Mouse (Mus musculus): ENCODE measurements at regions not wholly inside any gene's neighbourhood (a gene's known extent, or its start where the extent isn't known, plus 50 kb on each side); places are given as distances from the start of the nearest gene placed in this dataset.

DNA sequence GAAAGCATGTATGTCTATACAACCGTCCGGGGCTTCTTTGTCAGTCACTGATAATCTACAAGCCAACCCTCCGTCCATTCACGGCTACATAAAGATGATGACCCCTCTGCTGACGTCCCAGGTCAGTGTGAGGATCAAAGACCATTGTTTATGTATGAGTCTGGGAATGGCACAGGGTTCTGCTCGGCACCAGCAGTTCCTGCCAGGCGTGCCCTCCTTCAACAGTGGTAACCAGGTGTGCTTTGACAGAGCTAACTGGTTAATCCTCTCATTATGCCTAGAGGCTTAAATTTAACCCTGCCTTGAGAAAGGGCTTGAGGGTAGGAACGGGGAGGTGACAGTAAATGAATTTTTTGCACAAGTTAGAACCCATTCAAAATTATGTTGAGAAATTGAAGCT lies 58.2 kb upstream of the Ttc29 start:
- no peak for DNase-seq (ENCODE audit: low read depth)

DNA sequence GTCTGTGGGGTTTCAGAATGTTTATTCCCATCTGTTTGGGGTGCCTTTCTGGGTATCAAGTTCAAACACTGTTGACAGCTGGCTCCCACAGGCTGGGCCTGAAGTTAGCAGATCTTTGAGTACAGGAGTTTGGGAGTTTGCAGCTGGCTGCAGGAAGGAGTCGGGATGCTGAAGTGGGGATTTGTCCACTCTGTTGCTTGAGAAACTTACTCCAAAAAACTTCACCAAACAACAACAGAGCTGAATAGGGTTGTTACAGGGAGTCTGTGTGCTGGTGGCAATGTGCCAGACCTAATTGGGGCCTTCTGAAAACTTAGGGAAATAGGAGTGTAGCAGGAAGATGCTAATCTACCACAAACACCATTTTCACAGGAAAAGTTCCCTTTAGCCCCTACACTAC lies 51.1 kb upstream of the Ttc29 start:
- peak; percentile 8 for DNase-seq (ENCODE audit: low read depth)

DNA sequence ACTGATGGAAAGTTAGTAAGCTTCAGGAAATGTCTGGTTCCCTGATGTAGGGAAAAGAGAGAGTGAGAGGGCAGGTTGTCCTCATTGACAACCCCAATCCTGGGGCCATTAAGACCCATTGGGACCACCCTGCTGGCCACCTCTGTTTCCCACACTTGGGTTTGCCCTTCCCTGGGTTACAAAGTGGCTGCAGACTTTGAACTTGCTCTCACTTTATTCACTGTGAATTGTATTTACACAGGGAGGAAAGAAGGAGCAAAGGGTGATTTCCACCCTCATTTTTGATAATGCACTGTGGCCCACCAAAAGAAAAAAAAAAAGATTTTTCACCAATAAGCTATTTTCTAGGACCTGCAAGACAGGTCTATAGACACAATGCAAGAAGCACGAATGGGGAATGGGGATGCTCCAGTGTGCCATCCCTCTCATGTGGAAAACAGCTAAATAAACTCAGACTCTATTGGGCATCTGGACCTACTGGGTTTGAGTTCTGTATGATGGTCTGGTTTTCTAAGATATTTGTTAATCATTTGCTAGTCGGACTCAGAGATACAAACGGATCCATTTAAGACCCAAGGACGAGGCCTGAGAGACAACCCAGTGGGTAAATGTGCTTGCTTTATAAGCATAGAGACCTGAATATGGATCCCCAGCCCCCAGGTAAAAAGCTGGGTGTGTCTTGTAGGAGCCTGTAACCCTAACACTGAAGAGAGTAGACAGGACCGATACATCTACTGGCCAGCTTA lies 50.2 kb upstream of the Ttc29 start:
- DNase-seq (ENCODE audit: low read depth): no peak
